Mouse (Mus musculus) lung, adult 2 months (tissue): Measurements from ENCODE around the gene Iars.

Source experiments
- CTCF ChIP-seq: fragments of 200-500 bp; IDR thresholded peaks from 2 replicates; pipeline ENCODE4 v1.5.1; 2011; ENCODE audit warnings: mild to moderate bottlenecking, low read length, control low read depth; ENCODE audit not compliant: insufficient read depth
- POLR2A ChIP-seq: fragments of 200-500 bp; IDR thresholded peaks from 2 replicates; pipeline ENCODE4 v1.6.1; 2011; ENCODE audit warnings: low read depth, mild to moderate bottlenecking, control low read depth, low read length, borderline replicate concordance; ENCODE audit errors: extremely low read depth

GRCm38 (mm10) chr13:49738011-49738410 is 56.1 kb downstream of the Iars start:
- TF ChIP-seq CTCF (no peak), POLR2A (no peak)
